Comparison of ENCODE assay signal across 31 mouse cellular contexts in genomic region chr5:149404710-149405109, GRCm38 (mm10). TPM values are rescaled to one million over a fixed set of nuclear protein-coding genes. Genes with fewer than 3 reads are reported as not detected.
DNase-seq lines count a peak whose midpoint lies in the region; ATAC-seq and TF ChIP-seq lines count a peak whose summit lies in the region.
"Had no signal": no experiment of that assay in that cellular context is flagged by ENCODE, and none has a peak within 500 bp of the region (broad histone marks: within the 10 kb centered on the region; RNA-seq: fewer than 3 reads in every experiment).

No protein-coding gene starts in this region.

- no peaks in the 10 kb centered on the region for H3K27me3 ChIP-seq in midbrain, postnatal 0 days (ENCODE audit: insufficient read depth, low read length)
- no peaks in the 10 kb centered on the region for H3K27me3 ChIP-seq in midbrain, embryonic 11.5 days (ENCODE audit: control insufficient read depth, insufficient read depth, low read length)
- H3K27me3 ChIP-seq: hindbrain, embryonic 15.5 days; limb, embryonic 13.5 days; liver, embryonic 12.5 days; midbrain, embryonic 12.5 days had no signal

- H3K9ac ChIP-seq in midbrain, postnatal 0 days (replicated peaks; ENCODE audit: low read length, poor library complexity, severe bottlenecking) = no peak overlapping the region
- no peak overlapping the region for H3K9ac ChIP-seq in midbrain, embryonic 11.5 days (ENCODE audit: low read length)
- H3K9ac ChIP-seq: hindbrain, embryonic 15.5 days; limb, embryonic 13.5 days; liver, embryonic 12.5 days; midbrain, embryonic 12.5 days; neural tube, embryonic 13.5 days had no signal

- no peak for DNase-seq in layer of hippocampus, adult 2 months (ENCODE audit: low spot score in 2 of 2)
- DNase-seq in layer of hippocampus, postnatal 14 days (ENCODE audit: low spot score in 2 of 2) = no peak
- DNase-seq in midbrain, postnatal 0 days (ENCODE audit: low spot score) = no peak
- no peak for DNase-seq in midbrain, embryonic 11.5 days (ENCODE audit: low spot score, missing footprints)
- peak; percentile 51 for DNase-seq in ZHBTc4 (ENCODE audit: low read depth, low spot score)
- no peak for DNase-seq in adrenal gland, adult (ENCODE audit: inconsistent age in 2 of 2, low spot score in 1 of 2)
- DNase-seq: adrenal gland, postnatal 25 days; B cell, adult 2 months; cerebellum, adult 18-20 months; cerebellum, postnatal 10 days; gastrocnemius, postnatal 25 days; heart, adult 11 months; heart, postnatal 4 days; kidney, adult 8-10 months; kidney, postnatal 4 days; lung, adult 2 months; right cerebral cortex, postnatal 4 days had no signal

- no peak overlapping the region for H3K4me2 ChIP-seq in midbrain, postnatal 0 days (ENCODE audit: low read depth, low read length, poor library complexity, severe bottlenecking)
- no peak overlapping the region for H3K4me2 ChIP-seq in midbrain, embryonic 11.5 days
- H3K4me2 ChIP-seq: heart, embryonic 11.5 days; hindbrain, embryonic 15.5 days; limb, embryonic 13.5 days; liver, embryonic 12.5 days; midbrain, embryonic 12.5 days; neural tube, embryonic 13.5 days had no signal

- H3K27ac ChIP-seq in layer of hippocampus, adult 2 months = no peak overlapping the region
- no peak overlapping the region for H3K27ac ChIP-seq in midbrain, postnatal 0 days (ENCODE audit: low read depth, low read length)
- no peak overlapping the region for H3K27ac ChIP-seq in midbrain, embryonic 11.5 days (ENCODE audit: low read depth, low read length)
- H3K27ac ChIP-seq: hindbrain, embryonic 15.5 days; kidney, postnatal 0 days; limb, embryonic 13.5 days; liver, embryonic 12.5 days; midbrain, embryonic 12.5 days; neural tube, embryonic 13.5 days had no signal

- H3K4me1 ChIP-seq in midbrain, postnatal 0 days (ENCODE audit: insufficient read depth, low read length) = 0 out of 2 replicates have a peak, but pooled peaks cover 5% of the 10 kb centered on the region
- H3K4me1 ChIP-seq in midbrain, embryonic 11.5 days (ENCODE audit: control insufficient read depth, insufficient read depth, low read length) = no peaks in the 10 kb centered on the region
- H3K4me1 ChIP-seq: liver, embryonic 12.5 days; midbrain, embryonic 12.5 days; neural tube, embryonic 13.5 days had no signal

- 81% methylated on average over 5 of the region's 5 CpGs for WGBS in midbrain, postnatal 0 days
- 79% methylated on average over 5 of the region's 5 CpGs for WGBS in midbrain, embryonic 11.5 days

- no peak overlapping the region for H3K4me3 ChIP-seq in layer of hippocampus, adult 2 months
- no peak overlapping the region for H3K4me3 ChIP-seq in midbrain, postnatal 0 days (ENCODE audit: low read depth, low read length)
- H3K4me3 ChIP-seq in midbrain, embryonic 11.5 days (ENCODE audit: low read depth, low read length) = no peak overlapping the region
- H3K4me3 ChIP-seq: erythroblast, embryonic 14.5 days; hindbrain, embryonic 15.5 days; limb, embryonic 13.5 days; liver, embryonic 12.5 days; midbrain, embryonic 12.5 days; neural tube, embryonic 13.5 days had no signal

- ATAC-seq in midbrain, postnatal 0 days (ENCODE audit: low FRiP score) = no peak
- no peak for ATAC-seq in midbrain, embryonic 11.5 days (ENCODE audit: low FRiP score)
- ATAC-seq: forebrain, embryonic 16.5 days; liver, embryonic 12.5 days had no signal

- no peaks in the 10 kb centered on the region for H3K9me3 ChIP-seq in midbrain, postnatal 0 days (ENCODE audit: low read length)
- H3K9me3 ChIP-seq in midbrain, embryonic 11.5 days (ENCODE audit: control insufficient read depth, low read length) = peaks cover 2% of the 10 kb centered on the region; the same call in 1 of the 2 replicates
- H3K9me3 ChIP-seq: hindbrain, embryonic 15.5 days; midbrain, embryonic 12.5 days; neural tube, embryonic 13.5 days had no signal

- H3K36me3 ChIP-seq in midbrain, postnatal 0 days (ENCODE audit: insufficient read depth, low read length) = no peaks in the 10 kb centered on the region
- H3K36me3 ChIP-seq in midbrain, embryonic 11.5 days (ENCODE audit: control insufficient read depth, insufficient read depth, low read length) = no peaks in the 10 kb centered on the region
- H3K36me3 ChIP-seq: hindbrain, embryonic 15.5 days; limb, embryonic 13.5 days; liver, embryonic 12.5 days; midbrain, embryonic 12.5 days; neural tube, embryonic 13.5 days had no signal

- TF ChIP-seq CTCF in layer of hippocampus, adult 2 months (conservative IDR thresholded peaks at IDR 0.05) = peak; percentile 41; the same call in 1 of the 2 replicates
- peak; percentile 26; the same call in 1 of the 2 replicates for TF ChIP-seq CTCF in midbrain, postnatal 0 days (IDR thresholded peaks at IDR 0.05)

RNA-seq across cellular contexts. Expression of gene Medag, which starts 6.8 kb away (rescaled TPM):
- total RNA-seq in layer of hippocampus, adult 2 months (2021) = 1 to 10 TPM; 3.9 to 4.0 TPM
- total RNA-seq in layer of hippocampus, postnatal 14 days (2021) = 1 to 10 TPM; 1.6 to 1.7 TPM
- 2.6 and 3.4 TPM in 2 replicates for total RNA-seq in midbrain, postnatal 0 days (2014; rRNA removed)
- polyA plus RNA-seq in midbrain, postnatal 0 days (2015; fragmentation: Nextera tagmentation; extraction: Ambion mirVana) = 1.3 and 2.1 TPM in 2 replicates
- polyA plus RNA-seq in midbrain, embryonic 11.5 days (2014; fragmentation: Nextera tagmentation; extraction: Ambion mirVana) = 0.51 and 0.66 TPM in 2 replicates
- total RNA-seq: ES-E14; megakaryocyte, adult 5-6 weeks had no signal
- polyA plus RNA-seq: erythroblast, embryonic 14.5 days had no signal

RNA-seq across cellular contexts. Expression of gene Tex26, which starts 34.8 kb away (rescaled TPM):
- total RNA-seq in layer of hippocampus, adult 2 months (2021) = under 1 TPM; 0.49 to 0.69 TPM
- under 1 TPM in 1 of 2 experiments, not detected in 1; 0.36 TPM for total RNA-seq in layer of hippocampus, postnatal 14 days (2021)
- 0.76 and 1.9 TPM in 2 replicates for total RNA-seq in midbrain, postnatal 0 days (2014; rRNA removed)
- polyA plus RNA-seq in midbrain, postnatal 0 days (2015; fragmentation: Nextera tagmentation; extraction: Ambion mirVana) = 1.3 and 1.4 TPM in 2 replicates
- polyA plus RNA-seq in midbrain, embryonic 11.5 days (2014; fragmentation: Nextera tagmentation; extraction: Ambion mirVana) = 1.2 and 1.5 TPM in 2 replicates
- total RNA-seq: adrenal gland, adult 18-20 months; adrenal gland, postnatal 25 days; gastrocnemius, postnatal 25 days; left cerebral cortex, postnatal 14 days; megakaryocyte, adult 5-6 weeks had no signal
- polyA plus RNA-seq: erythroblast, embryonic 14.5 days; spleen, adult 2 months had no signal
